In genomic region chr7:28741709-28742438, GRCm38 (mm10) we compare ENCODE assay signal across 8 mouse cellular contexts. TPM values are rescaled to one million over a fixed set of nuclear protein-coding genes. Genes with fewer than 3 reads are reported as not detected.
A peak's percentile ranks its signal among the peaks of the same experiment; 100 is the strongest.
DNase-seq lines count a peak whose midpoint lies in the region; ATAC-seq lines count a peak whose summit lies in the region.

Gene Mrps12 (minus strand): TSS chr7:28741820.
Gene Sars2 (plus strand): TSS chr7:28741992.

- peak; percentile 98 for ATAC-seq in inflammation-experienced regulatory T-cells, adult 6 months
- ATAC-seq in megakaryocyte-erythroid progenitor cell, adult 5-6 weeks (replicated peaks; ENCODE audit: low FRiP score, low TSS enrichment, poor library complexity, severe bottlenecking): peak; percentile 93

- peak; percentile 96 to 99 for DNase-seq in adrenal gland, adult (ENCODE audit: inconsistent age in 2 of 2, low spot score in 1 of 2)
- DNase-seq in embryo, embryonic 10.5 days (ENCODE audit: low spot score): peak; percentile 99
- DNase-seq in gastrocnemius, postnatal 14 days: peak; percentile 93
- peak; percentile 93 to 98 for DNase-seq in left cerebral cortex, postnatal 10 days (ENCODE audit: extremely low spot score in 1 of 2, low spot score in 2 of 2)
- peak; percentile 95 for DNase-seq in right cerebral cortex, postnatal 25 days
- DNase-seq in urinary bladder, postnatal 4 days (ENCODE audit: low spot score in 2 of 2): peak; percentile 91

- intact Hi-C loops in gastrocnemius, postnatal 14 days (cut with DNase I; ENCODE audit: low total_unique reads): no loop called here
- intact Hi-C loops in left cerebral cortex, postnatal 10 days (cut with DNase I): no loop called here

RNA-seq across cellular contexts. Expression of gene Mrps12, which starts in this region (rescaled TPM):
- 10 to 100 TPM; 43.7 to 48.0 TPM for total RNA-seq in gastrocnemius, postnatal 14 days (2021)
- 10 to 100 TPM; 55.8 to 67.1 (median 65.2) TPM for polyA plus RNA-seq in inflammation-experienced regulatory T-cells, adult 6 months (2017; shearing (Covaris generic))
- total RNA-seq in left cerebral cortex, postnatal 10 days (2021): 10 to 100 TPM; 53.9 to 54.7 TPM
- total RNA-seq in megakaryocyte-erythroid progenitor cell, adult 5-6 weeks (2014; fragmentation: Nextera tagmentation): 152 and 185 TPM in 2 replicates
- total RNA-seq in megakaryocyte-erythroid progenitor cell, adult 5-6 weeks (2017): 31.2 and 55.9 TPM in 2 replicates

RNA-seq across cellular contexts. Expression of gene Sars2, which starts in this region (rescaled TPM):
- 10 to 100 TPM; 19.0 TPM for total RNA-seq in gastrocnemius, postnatal 14 days (2021)
- 10 to 100 TPM in 2 of 3 experiments, 1 to 10 TPM in 1; 9.1 to 13.2 (median 10.8) TPM for polyA plus RNA-seq in inflammation-experienced regulatory T-cells, adult 6 months (2017; shearing (Covaris generic))
- total RNA-seq in left cerebral cortex, postnatal 10 days (2021): 10 to 100 TPM; 15.6 to 16.0 TPM
- 24.9 and 32.6 TPM in 2 replicates for total RNA-seq in megakaryocyte-erythroid progenitor cell, adult 5-6 weeks (2014; fragmentation: Nextera tagmentation)
- 11.3 and 15.6 TPM in 2 replicates for total RNA-seq in megakaryocyte-erythroid progenitor cell, adult 5-6 weeks (2017)

Comparison
In these comparisons a context has a peak if more than half of its experiments do, and no peak if none do; other contexts are left out.
1. Peak in every context shown above with its lines: DNase-seq and ATAC-seq.